Mouse (Mus musculus) stomach, postnatal 0 days (tissue): ENCODE results near the gene Slc1a3. TPM values are rescaled to one million over a fixed set of nuclear protein-coding genes. Genes with fewer than 3 reads are reported as not detected.
"Not testable (repeated sequence)": the region's sequence is repeated elsewhere in the genome, so short reads cannot be mapped to it uniquely, and the experiment has no call there.

Source experiments
- ATAC-seq: fragments of 200-750 bp; cut with Nextera tagmentation; 2 replicates; pipeline ENCODE4 v1.8.0; 2017; ENCODE audit not compliant: low FRiP score, low TSS enrichment
- DNase-seq: peaks from one replicate; pipeline ENCODE4 v3.0.0-alpha.2; 2016; ENCODE audit warnings: low spot score
- H3K27ac ChIP-seq: fragments of 300-500 bp; sonication (generic); replicated peaks from 2 replicates; pipeline ENCODE4 v1.5.1; 2014; ENCODE audit warnings: mild to moderate bottlenecking, control low read depth
- H3K27me3 ChIP-seq: fragments of 300-500 bp; sonication (generic); 2 replicates; pipeline ENCODE4 v1.6.1; 2014; ENCODE audit warnings: low read length; ENCODE audit not compliant: control insufficient read depth, insufficient read depth
- H3K36me3 ChIP-seq: fragments of 300-500 bp; sonication (generic); 2 replicates; pipeline ENCODE4 v1.6.1; 2014; ENCODE audit warnings: low read length, mixed read lengths; ENCODE audit not compliant: control insufficient read depth, insufficient read depth
- H3K4me1 ChIP-seq: fragments of 300-500 bp; sonication (generic); replicated peaks from 2 replicates; pipeline ENCODE4 v1.6.1; 2014; ENCODE audit warnings: antibody characterized with exemption; ENCODE audit not compliant: control insufficient read depth, insufficient read depth
- H3K4me2 ChIP-seq: fragments of 300-500 bp; sonication (generic); replicated peaks from 2 replicates; pipeline ENCODE4 v1.6.1; 2014; ENCODE audit warnings: low read depth, mild to moderate bottlenecking, control low read depth, moderate library complexity
- H3K4me3 ChIP-seq: fragments of 300-500 bp; sonication (generic); 2 replicates; pipeline ENCODE4 v1.5.1; 2014; ENCODE audit warnings: low read depth, low read length, control low read depth
- H3K9ac ChIP-seq: fragments of 300-500 bp; sonication (generic); 2 replicates; pipeline ENCODE4 v1.6.1; 2014; ENCODE audit warnings: mild to moderate bottlenecking, low read length, control low read depth, mixed read lengths
- H3K9me3 ChIP-seq: fragments of 300-500 bp; sonication (generic); 2 replicates; pipeline ENCODE4 v1.6.1; 2016; ENCODE audit warnings: low read length; ENCODE audit not compliant: control insufficient read depth
- CTCF ChIP-seq: IDR thresholded peaks from 2 replicates; pipeline ENCODE4 v1.5.1; 2016; ENCODE audit warnings: antibody characterized with exemption, low read depth, mild to moderate bottlenecking, moderate library complexity
- EP300 ChIP-seq: optimal IDR thresholded peaks from 2 replicates; pipeline ENCODE3; 2016; ENCODE audit warnings: antibody characterized with exemption
- WGBS: fragments of 180-500 bp; shearing (Covaris S2); extraction: QIAGEN DNeasy Blood & Tissue Kit; methylation state at CpG from one replicate; pipeline ENCODE4 v1.1.7; 2014; 5-methylcytosine and 5-hydroxymethylcytosine counted together
- polyA plus RNA-seq: library from polyadenylated mRNA; unstranded; fragments of >200 nt; fragmentation: Nextera tagmentation; extraction: Ambion mirVana; gene quantifications from 2 replicates; pipeline ENCODE4 v1.2.1, GENCODE M21; 2015

The Slc1a3 gene
- polyA plus RNA-seq, 1 experiment from 2014 or later = 4.8 TPM

DNA sequence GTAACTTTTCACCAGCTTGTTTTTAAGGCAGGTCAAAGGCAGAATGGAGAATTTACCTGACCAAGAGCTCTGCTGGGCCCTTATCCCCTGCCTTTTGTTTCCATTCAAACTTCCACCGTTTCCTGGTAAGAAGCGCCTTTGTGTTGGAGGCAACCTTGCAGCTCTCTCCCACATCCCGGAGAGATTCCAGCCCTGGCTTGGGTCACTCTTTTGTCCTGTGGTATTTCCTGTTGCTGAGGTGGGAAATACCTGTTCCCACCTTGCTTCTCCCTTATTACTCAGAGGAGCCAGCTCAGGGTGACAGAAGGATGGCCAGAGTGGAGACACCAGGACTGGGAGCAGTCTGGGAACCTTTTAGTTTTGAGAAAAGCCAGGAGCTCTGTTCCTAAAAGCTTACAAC, 12.6 kb downstream of the Slc1a3 start:
- no peaks in the 10 kb centered on the region for H3K27me3 ChIP-seq
- DNase-seq = no peak
- H3K27ac ChIP-seq = no peak overlapping the region
- no peak for ATAC-seq
- no peaks in the 10 kb centered on the region for H3K36me3 ChIP-seq
- H3K4me3 ChIP-seq = no peak overlapping the region
- H3K9ac ChIP-seq = no peak overlapping the region
- 44% methylated on average over 3 of the region's 3 CpGs for WGBS
- no peaks in the 10 kb centered on the region for H3K4me1 ChIP-seq
- no peak overlapping the region for H3K4me2 ChIP-seq
- no peaks in the 10 kb centered on the region for H3K9me3 ChIP-seq
- no peak for TF ChIP-seq CTCF

DNA sequence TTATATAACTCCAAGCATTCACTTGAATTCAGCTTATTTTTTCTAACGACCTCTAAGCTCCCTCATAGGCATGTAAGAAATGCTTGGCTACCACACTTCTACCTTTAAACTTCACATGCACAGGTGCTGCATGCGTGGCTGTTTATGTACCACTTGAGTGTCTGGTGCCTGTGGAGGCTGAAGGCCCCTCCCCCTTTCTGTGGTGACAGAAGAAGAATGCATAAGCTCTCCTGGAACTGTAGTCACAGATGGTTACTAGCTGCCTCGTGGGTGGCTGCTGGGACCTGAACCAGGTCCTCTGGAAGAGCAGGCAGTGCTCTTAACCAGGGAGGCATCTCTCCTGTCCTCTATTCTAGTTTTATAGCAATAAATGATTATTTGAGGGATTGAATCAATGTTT, 13.1 kb downstream of the Slc1a3 start:
- H3K9ac ChIP-seq = no peak overlapping the region
- H3K4me1 ChIP-seq = no peaks in the 10 kb centered on the region
- H3K27me3 ChIP-seq = no peaks in the 10 kb centered on the region
- no peak overlapping the region for H3K27ac ChIP-seq
- no peaks in the 10 kb centered on the region for H3K9me3 ChIP-seq
- TF ChIP-seq CTCF = no peak
- no peak for TF ChIP-seq EP300
- ATAC-seq (no peak), DNase-seq (no peak)
- H3K36me3 ChIP-seq = no peaks in the 10 kb centered on the region
- 58% methylated on average over 3 of the region's 3 CpGs for WGBS
- no peak overlapping the region for H3K4me3 ChIP-seq
- H3K4me2 ChIP-seq = no peak overlapping the region

DNA sequence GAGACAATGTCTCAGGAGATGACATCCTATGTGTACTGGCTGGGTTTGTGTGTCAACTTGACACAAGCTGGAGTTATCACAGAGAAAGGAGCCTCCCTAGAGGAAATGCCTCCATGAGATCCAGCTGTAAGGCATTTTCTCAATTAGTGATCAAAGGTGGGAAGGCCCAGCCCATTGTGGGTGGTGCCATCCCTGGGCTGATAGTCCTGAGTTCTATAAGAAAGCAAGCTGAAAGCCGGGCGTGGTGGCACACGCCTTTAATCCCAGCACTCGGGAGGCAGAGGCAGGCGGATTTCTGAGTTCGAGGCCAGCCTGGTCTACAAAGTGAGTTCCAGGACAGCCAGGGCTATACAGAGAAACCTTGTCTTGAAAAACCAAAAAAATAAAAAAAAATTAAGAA, 20.4 kb downstream of the Slc1a3 start:
- not testable (repeated sequence) for DNase-seq, H3K9ac ChIP-seq, H3K9me3 ChIP-seq, H3K4me2 ChIP-seq, H3K4me3 ChIP-seq, H3K27me3 ChIP-seq, H3K36me3 ChIP-seq, H3K27ac ChIP-seq, H3K4me1 ChIP-seq, ATAC-seq
- 92% methylated on average over 6 of the region's 6 CpGs for WGBS

DNA sequence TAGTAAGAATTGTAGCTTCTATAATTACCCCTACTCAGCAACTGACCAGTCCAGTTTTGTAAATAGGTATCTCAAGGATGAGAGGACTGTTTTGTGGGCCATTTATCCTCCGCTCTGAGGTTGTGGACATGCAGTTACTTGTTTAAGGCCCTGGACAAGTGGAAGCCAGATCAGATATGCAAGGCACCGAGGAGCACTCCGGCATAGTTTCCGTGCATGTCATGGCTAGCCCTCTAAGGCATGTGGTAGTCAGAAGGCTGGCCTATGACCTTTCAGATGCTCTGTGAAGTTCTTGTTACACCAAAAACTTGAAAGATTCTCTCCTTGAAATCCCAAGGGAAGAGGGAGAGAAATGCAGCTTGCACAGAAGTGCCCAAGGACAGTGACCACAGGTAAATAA, 23.7 kb downstream of the Slc1a3 start:
- Histone ChIP-seq H3K27me3 (no peaks in the 10 kb centered on the region), H3K4me3 (no peak overlapping the region), H3K4me1 (no peaks in the 10 kb centered on the region), H3K4me2 (no peak overlapping the region), H3K27ac (no peak overlapping the region), H3K36me3 (no peaks in the 10 kb centered on the region), H3K9me3 (no peaks in the 10 kb centered on the region), H3K9ac (no peak overlapping the region)
- WGBS = 85% methylated on average over 4 of the region's 4 CpGs
- DNase-seq (no peak), ATAC-seq (no peak)
- TF ChIP-seq CTCF (no peak), EP300 (no peak)

DNA sequence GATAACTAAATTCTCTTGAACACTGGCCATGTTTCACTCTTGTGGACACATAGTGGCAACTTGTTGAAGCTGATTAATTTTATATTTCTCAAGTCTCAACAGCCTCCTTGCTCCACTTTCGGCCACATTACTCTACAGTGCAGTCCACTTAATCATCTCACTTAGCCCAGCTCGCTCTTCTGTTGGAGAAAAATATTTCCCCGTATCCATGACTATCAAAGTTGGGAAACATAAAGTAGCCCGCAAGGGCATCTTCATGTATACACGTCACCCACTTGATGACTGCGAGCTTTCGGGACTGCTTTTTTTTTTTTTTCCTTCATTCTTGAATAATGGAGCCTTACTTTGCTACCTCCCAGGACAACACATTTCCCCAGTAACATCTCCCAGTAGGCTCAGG, 25.1 kb downstream of the Slc1a3 start:
- 76% methylated on average over 7 of the region's 7 CpGs for WGBS
- DNase-seq = no peak
- TF ChIP-seq CTCF (no peak), EP300 (no peak)

DNA sequence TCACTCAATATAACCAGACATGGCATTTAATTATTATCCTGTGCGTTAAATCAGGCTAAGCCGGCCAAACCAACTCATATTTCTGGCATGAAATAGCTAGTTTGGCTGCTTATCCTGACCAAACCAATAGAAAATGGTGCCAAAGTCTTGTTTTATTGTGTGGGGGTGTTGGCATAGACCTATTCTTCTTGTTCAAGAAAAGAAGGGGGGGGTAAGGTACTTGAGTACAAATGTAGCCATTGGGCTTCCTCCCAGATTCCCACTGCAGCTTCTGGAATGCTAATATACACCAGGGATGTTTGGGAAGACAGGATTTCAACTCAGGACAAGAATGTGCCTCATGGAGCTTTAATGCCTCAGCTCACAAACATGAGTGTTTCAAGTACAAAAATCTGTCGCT, 26.3 kb downstream of the Slc1a3 start:
- 71% methylated on average over 3 of the region's 3 CpGs for WGBS

More for the DNA sequence above, 25.1 kb downstream of the Slc1a3 start:
- no peaks in the 10 kb centered on the region for H3K4me1 ChIP-seq
- no peaks in the 10 kb centered on the region for H3K9me3 ChIP-seq
- H3K4me3 ChIP-seq = no peak overlapping the region
- no peak overlapping the region for H3K27ac ChIP-seq
- H3K9ac ChIP-seq = no peak overlapping the region
- no peak overlapping the region for H3K4me2 ChIP-seq
- no peaks in the 10 kb centered on the region for H3K36me3 ChIP-seq
- H3K27me3 ChIP-seq = no peaks in the 10 kb centered on the region
- no peak for ATAC-seq

More for the DNA sequence above, 26.3 kb downstream of the Slc1a3 start:
- no peak overlapping the region for H3K27ac ChIP-seq
- no peaks in the 10 kb centered on the region for H3K36me3 ChIP-seq
- no peak overlapping the region for H3K4me2 ChIP-seq
- no peaks in the 10 kb centered on the region for H3K9me3 ChIP-seq
- H3K4me1 ChIP-seq = no peaks in the 10 kb centered on the region
- no peak for DNase-seq
- H3K9ac ChIP-seq = no peak overlapping the region
- TF ChIP-seq CTCF (no peak), EP300 (no peak)
- H3K27me3 ChIP-seq = no peaks in the 10 kb centered on the region
- no peak for ATAC-seq
- no peak overlapping the region for H3K4me3 ChIP-seq
